Comparison of ENCODE assay signal across 17 mouse cellular contexts in the genomic region with DNA sequence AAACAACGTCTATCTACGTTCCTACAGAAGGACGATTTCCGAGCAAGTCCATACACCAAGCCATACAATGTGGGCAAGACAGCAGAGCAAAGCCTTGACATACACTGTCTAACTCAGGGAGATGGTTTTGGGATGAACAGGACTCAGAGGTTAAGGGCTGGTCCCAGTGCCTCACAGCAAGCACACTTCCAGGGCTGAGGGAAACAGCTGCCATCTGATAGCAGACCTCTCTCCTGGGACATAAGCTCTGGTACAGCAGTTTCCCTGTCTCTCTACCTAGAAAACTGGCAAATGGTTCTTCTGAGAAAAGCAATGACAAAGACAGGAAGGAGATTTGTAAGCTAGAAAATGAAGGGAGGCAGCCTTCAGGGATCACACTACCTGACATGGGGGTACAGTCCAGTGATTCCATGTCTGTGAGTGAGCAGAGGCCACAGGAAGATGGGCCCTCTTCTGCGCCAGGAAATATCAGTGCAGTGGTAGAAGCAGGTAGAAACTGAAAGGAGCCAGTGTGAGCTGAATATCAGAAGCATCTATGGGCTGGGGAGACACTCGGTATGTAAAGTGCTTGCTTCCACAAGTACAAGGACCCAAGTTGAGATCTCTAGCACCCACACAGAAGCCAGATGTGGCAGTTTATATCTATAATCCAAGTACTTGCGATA.
DNase-seq lines count a peak whose midpoint lies in the region; ATAC-seq lines count a peak whose summit lies in the region.
"Had no signal": no experiment of that assay in that cellular context is flagged by ENCODE, and none has a peak within 500 bp of the region (broad histone marks: within the 10 kb centered on the region; RNA-seq: fewer than 3 reads in every experiment).

No protein-coding gene starts in this region.

- no peaks in the 10 kb centered on the region for H3K27me3 ChIP-seq in limb, embryonic 12.5 days
- H3K27me3 ChIP-seq in limb, embryonic 10.5 days (ENCODE audit: low read depth, poor library complexity, severe bottlenecking), result no peaks in the 10 kb centered on the region
- H3K27me3 ChIP-seq in limb, embryonic 13.5 days, result no peaks in the 10 kb centered on the region
- H3K27me3 ChIP-seq in forebrain, embryonic 16.5 days (replicated peaks; ENCODE audit: control insufficient read depth, insufficient read depth, low read length), result no peaks in the 10 kb centered on the region
- H3K27me3 ChIP-seq in hindbrain, embryonic 14.5 days (ENCODE audit: control insufficient read depth, insufficient read depth, low read length), result no peaks in the 10 kb centered on the region
- H3K27me3 ChIP-seq: hindbrain, embryonic 15.5 days; neural tube, embryonic 13.5 days had no signal

- no peak overlapping the region for H3K9ac ChIP-seq in limb, embryonic 12.5 days (replicated peaks)
- H3K9ac ChIP-seq in limb, embryonic 13.5 days, result no peak overlapping the region
- no peak overlapping the region for H3K9ac ChIP-seq in forebrain, embryonic 16.5 days (replicated peaks; ENCODE audit: low read depth, low read length)
- no peak overlapping the region for H3K9ac ChIP-seq in hindbrain, embryonic 14.5 days
- H3K9ac ChIP-seq: hindbrain, embryonic 15.5 days; neural tube, embryonic 13.5 days had no signal

- H3K27ac ChIP-seq in limb, embryonic 12.5 days, result peak overlapping the region; percentile 53
- no peak overlapping the region; the same call in 1 of the 2 replicates for H3K27ac ChIP-seq in limb, embryonic 10.5 days
- H3K27ac ChIP-seq in limb, embryonic 13.5 days, result peak overlapping the region; percentile 48
- no peak overlapping the region for H3K27ac ChIP-seq in forebrain, embryonic 16.5 days (ENCODE audit: low read length)
- H3K27ac ChIP-seq in hindbrain, embryonic 14.5 days, result no peak overlapping the region
- H3K27ac ChIP-seq: hindbrain, embryonic 15.5 days; neural tube, embryonic 13.5 days had no signal

- no peaks in the 10 kb centered on the region for H3K9me3 ChIP-seq in limb, embryonic 12.5 days
- no peaks in the 10 kb centered on the region for H3K9me3 ChIP-seq in limb, embryonic 10.5 days (replicated peaks)
- no peaks in the 10 kb centered on the region for H3K9me3 ChIP-seq in limb, embryonic 13.5 days
- no peaks in the 10 kb centered on the region for H3K9me3 ChIP-seq in forebrain, embryonic 16.5 days (ENCODE audit: control insufficient read depth, low read length)
- no peaks in the 10 kb centered on the region for H3K9me3 ChIP-seq in hindbrain, embryonic 14.5 days (ENCODE audit: control insufficient read depth, low read length)
- H3K9me3 ChIP-seq: hindbrain, embryonic 15.5 days; neural tube, embryonic 13.5 days had no signal

- H3K4me3 ChIP-seq in limb, embryonic 12.5 days (replicated peaks), result no peak overlapping the region
- no peak overlapping the region for H3K4me3 ChIP-seq in limb, embryonic 10.5 days
- no peak overlapping the region for H3K4me3 ChIP-seq in limb, embryonic 13.5 days
- no peak overlapping the region for H3K4me3 ChIP-seq in forebrain, embryonic 16.5 days (replicated peaks; ENCODE audit: low read length)
- no peak overlapping the region for H3K4me3 ChIP-seq in hindbrain, embryonic 14.5 days (replicated peaks; ENCODE audit: low read length)
- H3K4me3 ChIP-seq: forebrain, embryonic 10.5 days; hindbrain, embryonic 15.5 days; neural tube, embryonic 13.5 days had no signal

- intact Hi-C loops in heart, postnatal 14 days (cut with DNase I), result loop anchor here (2.0 kb wide), 1 partner anchor 21 kb away; no protein-coding TSS in a partner anchor

- WGBS in limb, embryonic 12.5 days, result 88% methylated on average over 7 of the region's 7 CpGs
- whole genome bisulfite sequencing in limb, embryonic 10.5 days, result 93% methylated on average over 7 of the region's 7 CpGs
- WGBS in limb, embryonic 13.5 days, result 86% methylated on average over 7 of the region's 7 CpGs
- WGBS in forebrain, embryonic 16.5 days, result 95% methylated on average over 7 of the region's 7 CpGs
- 86% methylated on average over 7 of the region's 7 CpGs for WGBS in hindbrain, embryonic 14.5 days

- ATAC-seq in limb, embryonic 12.5 days (ENCODE audit: insufficient number of reproducible peaks, insufficient read depth, low FRiP score, low TSS enrichment, low read depth), result no peak
- ATAC-seq in activated CD4-positive, CD25-positive, alpha-beta regulatory T cell, adult 4 months, result peak; percentile 74
- no peak for ATAC-seq in limb, embryonic 13.5 days (ENCODE audit: low FRiP score, low read depth)
- no peak for ATAC-seq in forebrain, embryonic 16.5 days
- no peak for ATAC-seq in hindbrain, embryonic 14.5 days (ENCODE audit: low FRiP score)

- DNase-seq in heart, adult 11 months, result peak; percentile 80
- no peak for DNase-seq in heart, postnatal 14 days
- no peak for DNase-seq in limb, embryonic 10.5 days (ENCODE audit: low spot score)
- no peak for DNase-seq in hindbrain, embryonic 14.5 days (ENCODE audit: low spot score)
- DNase-seq: adrenal gland, postnatal 36 days; cerebellum, adult 11-12 months; midbrain, embryonic 14.5 days; retina, postnatal 1 day had no signal

- peaks cover 31% of the 10 kb centered on the region for H3K4me1 ChIP-seq in limb, embryonic 12.5 days (replicated peaks)
- peaks cover 35% of the 10 kb centered on the region for H3K4me1 ChIP-seq in limb, embryonic 10.5 days
- H3K4me1 ChIP-seq in limb, embryonic 13.5 days, result peaks cover 33% of the 10 kb centered on the region
- no peaks in the 10 kb centered on the region for H3K4me1 ChIP-seq in forebrain, embryonic 16.5 days (replicated peaks; ENCODE audit: control insufficient read depth, insufficient read depth, low read length)
- H3K4me1 ChIP-seq in hindbrain, embryonic 14.5 days (replicated peaks; ENCODE audit: control insufficient read depth, insufficient read depth, low read length), result 0 out of 2 replicates have a peak, but pooled peaks cover 6% of the 10 kb centered on the region
- H3K4me1 ChIP-seq: hindbrain, embryonic 15.5 days had no signal

- no peaks in the 10 kb centered on the region for H3K36me3 ChIP-seq in limb, embryonic 12.5 days
- no peaks in the 10 kb centered on the region for H3K36me3 ChIP-seq in limb, embryonic 10.5 days
- H3K36me3 ChIP-seq in limb, embryonic 13.5 days, result no peaks in the 10 kb centered on the region
- no peaks in the 10 kb centered on the region for H3K36me3 ChIP-seq in forebrain, embryonic 16.5 days (ENCODE audit: control insufficient read depth, insufficient read depth)
- H3K36me3 ChIP-seq in hindbrain, embryonic 14.5 days (replicated peaks; ENCODE audit: control insufficient read depth, insufficient read depth), result no peaks in the 10 kb centered on the region
- H3K36me3 ChIP-seq: forebrain, embryonic 10.5 days; G1E; hindbrain, embryonic 15.5 days; neural tube, embryonic 13.5 days had no signal

- H3K4me2 ChIP-seq in limb, embryonic 12.5 days, result no peak overlapping the region
- no peak overlapping the region for H3K4me2 ChIP-seq in limb, embryonic 13.5 days (replicated peaks)
- H3K4me2 ChIP-seq in forebrain, embryonic 16.5 days (ENCODE audit: low read length), result no peak overlapping the region
- H3K4me2 ChIP-seq in hindbrain, embryonic 14.5 days (replicated peaks), result no peak overlapping the region
- H3K4me2 ChIP-seq: heart, embryonic 11.5 days; hindbrain, embryonic 15.5 days; neural tube, embryonic 13.5 days had no signal

Comparison
In these comparisons a context has a peak if more than half of its experiments do, and no peak if none do; other contexts are left out.
1. H3K27ac ChIP-seq: peak in limb, embryonic 12.5 days (single experiment) and limb, embryonic 13.5 days (single experiment); none in limb, embryonic 10.5 days (single experiment), forebrain, embryonic 16.5 days (single experiment) and hindbrain, embryonic 14.5 days (single experiment).